Mouse (Mus musculus) inflammation-experienced regulatory T-cells, adult 6 months (primary cell): ENCODE measurements around the gene Zfp652. TPM values are rescaled to one million over a fixed set of nuclear protein-coding genes. Genes with fewer than 3 reads are reported as not detected.

Source experiments
- ATAC-seq: one replicate; pipeline ENCODE4 v1.8.0; 2017
- polyA plus RNA-seq, 3 experiments: library from polyadenylated mRNA; unstranded; fragments of 100-300 nt; shearing (Covaris generic); gene quantifications; one replicate each; pipeline ENCODE4 v1.2.1; 2017

The Zfp652 gene
- polyA plus RNA-seq, 3 experiments from 2014 or later = 5.3 to 13.4 (median 11.7) TPM

DNA sequence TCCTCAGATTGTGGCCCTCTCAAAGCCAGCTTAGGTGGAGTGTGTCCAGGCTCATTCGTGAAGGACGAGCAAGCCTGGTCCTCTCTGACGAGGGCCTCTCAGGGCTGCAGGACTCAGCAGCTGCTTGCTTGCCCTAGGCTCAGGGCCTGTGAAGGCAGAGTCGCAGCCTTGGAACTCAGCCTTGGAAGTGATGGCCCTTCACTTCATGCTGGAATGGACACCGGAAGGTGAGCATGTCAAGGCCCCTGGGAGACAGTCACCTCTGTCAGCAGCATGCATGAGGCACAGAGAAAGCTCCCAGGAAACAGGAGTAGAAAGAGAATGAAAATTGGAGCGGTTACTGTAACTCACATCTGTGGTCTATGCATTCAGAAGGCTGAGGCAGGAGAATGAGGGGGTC, 99.3 kb downstream of the Zfp652 start:
- no peak for ATAC-seq

DNA sequence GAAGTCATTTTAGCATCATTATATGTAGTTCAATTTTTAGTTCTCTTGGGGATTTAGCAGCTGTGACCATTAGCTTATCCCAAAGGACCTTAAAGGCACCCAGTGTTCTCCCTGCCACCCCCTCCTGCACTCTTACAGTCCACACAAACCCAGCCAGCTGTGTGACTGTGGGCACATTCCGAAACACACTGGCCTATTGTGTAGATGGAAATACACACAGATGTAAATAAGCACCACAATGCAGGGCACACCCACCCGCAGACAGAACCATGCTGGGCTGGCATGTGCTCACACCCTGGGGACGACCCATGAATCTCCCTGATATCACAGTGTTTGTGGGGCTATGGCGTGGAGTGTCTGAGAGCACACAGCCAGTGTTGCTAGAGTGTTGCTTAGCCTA, 99.8 kb downstream of the Zfp652 start:
- ATAC-seq = no peak

DNA sequence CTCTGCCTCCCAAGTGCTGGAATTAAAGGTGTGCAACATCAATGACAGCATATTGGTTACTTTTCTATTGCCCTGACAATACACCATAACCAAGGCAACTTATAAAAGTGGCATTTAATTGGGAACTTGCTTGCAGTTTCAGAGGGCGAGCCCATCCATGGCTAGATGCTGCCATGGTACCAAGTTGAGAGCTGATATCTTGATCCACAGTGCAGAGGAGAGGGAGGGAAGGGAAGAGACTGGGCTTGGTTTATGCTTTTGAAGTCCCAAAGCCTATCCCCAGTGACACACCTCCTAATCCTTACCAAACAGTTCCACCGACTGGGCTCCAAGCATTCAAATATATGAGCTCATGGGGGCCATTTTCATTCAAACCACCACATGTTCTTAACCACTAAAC, 101.6 kb downstream of the Zfp652 start:
- ATAC-seq = no peak

DNA sequence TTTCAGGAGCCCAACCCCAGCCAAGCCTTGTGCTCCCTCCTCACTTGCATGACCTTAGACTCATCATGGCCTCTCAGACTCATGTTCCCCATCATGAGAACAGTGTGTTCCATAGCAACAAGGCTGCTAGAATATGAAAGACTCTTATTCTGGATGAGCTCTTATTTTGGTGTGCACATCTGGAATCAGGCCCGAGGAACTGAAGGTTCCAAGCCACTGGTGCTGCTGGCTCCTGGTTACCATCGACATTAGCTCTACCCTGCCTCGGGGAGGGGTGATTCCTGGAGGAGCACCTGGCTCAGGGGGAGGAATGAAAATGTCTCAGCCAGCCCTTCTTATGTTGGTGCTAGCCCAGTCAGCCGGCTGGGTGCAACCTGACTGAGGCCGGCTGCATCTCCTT, 102.4 kb downstream of the Zfp652 start:
- no peak for ATAC-seq

DNA sequence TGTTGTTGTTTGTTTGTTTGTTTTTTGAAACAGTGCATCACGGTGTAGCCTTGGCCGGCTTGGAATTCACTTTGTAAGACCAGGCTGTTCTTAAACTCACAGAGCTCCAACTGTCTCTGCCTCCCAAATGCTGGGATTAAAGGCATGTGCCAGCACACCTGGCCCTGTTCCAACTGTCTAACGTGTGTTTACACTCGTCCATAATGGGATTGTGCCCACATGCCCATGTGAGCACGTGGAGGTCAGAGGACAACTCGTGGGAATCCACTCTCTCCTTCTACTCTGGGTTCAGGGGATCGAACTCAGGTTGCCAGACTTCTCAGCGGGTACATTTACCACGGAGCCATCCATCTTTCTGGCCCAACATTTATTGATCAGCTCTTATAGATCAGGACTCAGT, 102.9 kb downstream of the Zfp652 start:
- ATAC-seq = no peak

DNA sequence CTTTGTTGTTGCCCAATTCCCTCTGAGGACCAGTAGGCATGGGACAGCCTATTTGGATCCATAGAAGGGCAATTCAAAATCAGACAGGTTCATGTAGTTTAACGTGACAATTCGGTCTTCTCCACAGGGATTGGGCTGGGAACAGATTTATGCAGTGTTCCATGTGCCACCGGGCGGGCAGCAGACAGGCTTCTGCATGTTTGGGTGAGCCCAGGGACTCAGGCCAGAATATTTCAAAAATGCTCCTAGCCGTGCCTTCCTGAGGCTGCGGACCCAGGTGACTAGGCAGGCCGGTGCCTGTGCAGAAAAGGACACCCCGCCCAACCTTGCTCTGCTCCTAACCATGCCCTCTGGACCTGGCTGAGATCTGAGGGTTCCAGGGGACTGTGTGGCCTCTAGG, 106.7 kb downstream of the Zfp652 start:
- ATAC-seq = no peak

DNA sequence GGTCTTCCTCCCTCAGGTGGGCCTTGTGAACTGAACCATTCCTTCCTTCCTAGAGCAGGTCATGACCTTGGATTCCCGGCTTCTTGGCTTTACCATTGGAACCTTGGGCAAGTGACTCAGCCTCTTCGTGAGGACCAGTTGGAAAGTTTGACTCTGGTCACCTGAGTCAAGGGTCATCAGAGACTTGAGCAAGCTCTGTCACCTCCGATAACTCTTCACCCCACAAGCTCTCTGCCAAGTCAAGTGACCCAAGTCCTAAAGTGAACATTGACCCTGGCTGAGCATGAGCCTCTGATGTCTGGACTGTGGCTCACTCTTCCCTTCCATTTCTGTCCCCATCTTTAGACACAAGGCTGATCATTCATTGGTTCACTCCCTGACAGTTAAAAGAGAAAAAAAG, 109.0 kb downstream of the Zfp652 start:
- no peak for ATAC-seq

DNA sequence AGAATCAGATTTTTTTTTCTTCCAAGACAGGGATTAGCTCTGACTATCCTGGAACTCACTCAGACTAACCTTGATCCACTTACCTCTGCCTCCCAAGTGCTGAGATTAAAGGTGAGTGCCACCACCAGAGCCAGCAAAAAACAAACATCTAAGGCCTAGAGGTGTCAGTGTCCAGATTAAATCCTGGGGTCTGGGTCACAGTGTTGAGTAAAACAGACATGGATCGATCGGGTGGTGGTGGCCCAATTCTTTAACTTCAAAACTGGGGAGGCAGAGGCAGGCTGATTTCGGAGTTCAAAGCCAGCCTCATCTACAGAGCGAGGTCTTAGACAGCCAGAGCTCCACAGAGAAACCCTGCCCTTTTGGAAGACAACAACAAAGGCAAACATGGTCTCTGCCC, 110.0 kb downstream of the Zfp652 start:
- no peak for ATAC-seq

DNA sequence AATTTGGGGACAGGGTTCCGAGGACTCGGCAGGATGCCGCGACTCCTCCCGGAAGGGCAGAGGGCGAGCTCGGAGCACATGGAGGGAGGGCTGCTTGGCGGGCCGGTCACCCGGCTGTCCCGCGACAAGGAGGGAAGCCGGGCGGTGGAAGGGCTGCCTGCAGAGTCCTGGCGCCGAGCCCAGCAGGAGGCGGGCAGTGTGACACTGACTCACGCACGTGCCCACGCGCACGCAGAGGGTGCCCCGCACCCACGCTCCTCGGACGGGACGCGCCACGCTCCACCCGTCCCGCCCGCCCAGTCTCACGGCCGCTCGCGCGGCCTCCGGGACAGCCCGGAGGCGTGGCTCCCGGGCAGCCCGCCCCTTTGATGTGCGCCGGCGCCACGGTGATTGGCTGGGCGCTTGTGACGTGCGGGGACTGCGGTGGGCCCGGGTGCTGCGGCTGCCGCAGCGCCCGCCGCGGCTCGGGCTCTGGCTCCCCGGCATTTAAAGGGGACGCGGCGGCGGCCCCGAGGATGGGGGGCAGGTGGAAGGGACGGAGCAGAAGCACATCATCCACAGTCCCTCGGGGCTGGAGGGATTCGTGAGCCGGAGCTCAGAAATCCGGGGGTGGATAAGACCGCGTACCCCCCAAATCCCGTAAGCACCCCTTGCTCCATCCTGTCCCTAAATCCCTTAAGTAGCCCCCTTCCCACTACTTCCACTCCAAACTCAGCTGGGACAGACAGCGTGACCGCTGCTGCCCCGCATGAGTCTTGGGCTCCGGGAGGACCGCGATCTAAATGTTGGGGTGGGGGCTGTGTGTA, 111.8 kb downstream of the Zfp652 start, which contains the start of gene Phospho1:
Gene Phospho1 (plus strand): TSS at position 429 of the 806 bp plus-strand sequence.
- ATAC-seq = peak; percentile 92

DNA sequence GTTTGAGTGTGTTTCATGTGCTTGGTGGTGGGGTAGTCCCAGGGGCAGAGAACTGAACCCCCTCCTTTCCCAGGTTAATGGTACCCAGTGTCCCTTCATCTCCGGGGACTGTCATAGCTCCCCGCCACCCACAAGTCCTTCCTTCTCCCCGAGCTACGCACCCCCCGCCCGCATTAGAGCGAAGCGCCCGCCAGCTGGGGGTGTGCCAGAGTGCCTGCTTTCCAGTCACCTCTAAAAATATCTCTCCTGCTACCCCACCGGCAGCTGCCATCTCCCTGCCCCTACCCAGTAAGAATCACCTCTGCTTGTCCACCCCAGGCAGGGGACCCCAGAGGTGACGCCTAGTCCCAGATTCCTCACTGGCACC, 112.4 kb downstream of the Zfp652 start:
- ATAC-seq = no peak

DNA sequence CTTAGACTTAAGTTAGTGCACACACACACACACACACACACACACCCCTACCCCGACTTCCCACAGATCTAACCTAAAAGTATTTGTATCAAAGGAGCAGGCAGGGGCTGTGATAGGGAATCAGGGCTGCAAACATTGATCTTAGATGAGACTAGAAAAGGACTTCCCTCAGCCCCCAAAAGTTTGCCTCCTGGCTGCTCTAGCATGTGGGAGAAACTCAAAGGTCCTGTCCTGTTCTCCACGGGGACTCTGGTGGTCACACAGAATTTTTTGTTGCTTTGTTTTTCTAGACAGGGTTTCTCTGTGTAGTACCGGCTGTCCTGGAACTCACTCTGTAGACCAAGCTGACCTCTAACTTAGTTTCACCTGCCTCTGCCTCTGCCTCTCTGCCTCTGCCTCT, 113.2 kb downstream of the Zfp652 start:
- no peak for ATAC-seq

DNA sequence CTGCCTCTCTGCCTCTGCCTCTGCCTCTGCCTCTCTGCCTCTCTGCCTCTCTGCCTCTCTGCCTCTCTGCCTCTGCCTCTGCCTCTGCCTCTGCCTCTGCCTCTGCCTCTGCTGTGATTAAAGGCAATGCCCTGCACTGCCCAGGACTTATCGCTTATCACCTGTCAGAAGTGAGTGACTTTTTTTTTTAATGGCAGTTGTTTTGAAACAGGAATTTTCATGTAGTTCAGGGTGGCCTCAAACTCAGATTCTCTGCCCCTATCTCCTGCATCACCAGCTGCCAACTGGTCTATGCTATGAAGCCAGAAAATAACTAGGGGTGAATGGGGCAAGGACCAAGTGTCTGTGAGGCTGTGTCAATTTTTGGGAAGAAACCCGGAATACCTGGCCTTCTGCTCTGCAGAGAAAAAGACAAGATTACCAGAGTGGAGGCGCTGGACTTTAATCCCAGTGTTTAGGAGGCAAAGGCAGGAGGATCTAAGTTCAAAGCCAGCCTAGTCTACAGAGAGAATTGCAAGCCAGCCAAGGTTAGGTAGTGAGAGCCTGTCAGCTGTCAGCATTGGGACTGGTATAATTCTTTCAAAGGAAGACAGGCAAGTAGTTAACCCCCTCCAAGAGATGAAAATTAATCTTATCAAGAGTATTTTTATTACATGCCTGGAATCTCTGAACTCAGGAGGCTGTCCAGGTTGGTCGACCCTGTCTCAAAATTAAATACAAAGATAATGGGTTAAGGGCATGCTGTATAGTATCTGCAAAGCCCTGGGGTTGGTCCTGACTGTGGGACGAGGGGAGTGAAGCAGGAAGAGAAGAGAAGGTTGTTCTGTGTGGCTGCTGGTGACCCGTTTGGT, 114.1 kb downstream of the Zfp652 start:
- ATAC-seq = no peak

DNA sequence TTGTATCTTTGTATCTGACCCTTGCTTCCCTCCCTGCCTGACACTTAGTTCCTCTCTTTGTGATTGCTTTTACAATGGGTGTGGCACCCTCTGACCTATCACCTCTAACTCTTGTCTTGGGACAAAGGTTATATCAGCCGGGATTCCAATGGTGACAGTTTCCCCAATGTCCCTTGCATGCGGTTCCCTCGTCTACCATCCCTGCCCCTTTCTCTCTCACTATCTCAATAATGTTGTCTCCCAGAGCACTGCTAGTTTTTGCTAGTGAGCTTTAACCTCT, 114.6 kb downstream of the Zfp652 start:
- no peak for ATAC-seq

DNA sequence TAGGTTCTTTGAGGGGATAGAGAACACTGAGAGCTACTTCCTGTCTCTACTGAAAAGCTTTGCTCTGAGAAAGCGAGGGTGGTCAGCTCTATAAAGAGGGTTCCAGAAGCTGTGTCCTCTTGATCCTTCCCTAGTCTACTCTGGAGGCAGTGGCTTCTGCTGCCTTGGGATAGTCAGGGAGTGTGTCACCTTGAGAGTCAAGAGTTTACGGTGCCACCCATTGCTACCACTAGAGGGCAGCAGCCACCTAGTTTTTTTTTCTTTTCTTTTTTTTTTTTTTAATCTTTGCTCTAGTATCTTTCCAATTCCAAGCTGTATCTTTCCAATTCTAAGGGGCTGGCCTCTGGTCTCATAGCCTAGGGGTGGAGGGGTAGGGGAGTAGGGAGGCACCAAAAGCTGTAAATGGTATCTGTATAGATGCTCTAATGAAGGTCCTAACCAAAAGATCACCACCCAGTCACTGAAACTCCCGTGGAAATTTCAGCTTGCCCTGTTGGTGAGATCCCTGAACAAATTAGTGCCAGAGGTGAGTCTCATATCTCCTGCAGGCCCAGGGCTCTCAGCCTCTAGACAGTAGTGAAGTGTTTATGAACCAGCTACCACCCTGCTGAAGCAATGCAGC, 115.1 kb downstream of the Zfp652 start:
- ATAC-seq = no peak

DNA sequence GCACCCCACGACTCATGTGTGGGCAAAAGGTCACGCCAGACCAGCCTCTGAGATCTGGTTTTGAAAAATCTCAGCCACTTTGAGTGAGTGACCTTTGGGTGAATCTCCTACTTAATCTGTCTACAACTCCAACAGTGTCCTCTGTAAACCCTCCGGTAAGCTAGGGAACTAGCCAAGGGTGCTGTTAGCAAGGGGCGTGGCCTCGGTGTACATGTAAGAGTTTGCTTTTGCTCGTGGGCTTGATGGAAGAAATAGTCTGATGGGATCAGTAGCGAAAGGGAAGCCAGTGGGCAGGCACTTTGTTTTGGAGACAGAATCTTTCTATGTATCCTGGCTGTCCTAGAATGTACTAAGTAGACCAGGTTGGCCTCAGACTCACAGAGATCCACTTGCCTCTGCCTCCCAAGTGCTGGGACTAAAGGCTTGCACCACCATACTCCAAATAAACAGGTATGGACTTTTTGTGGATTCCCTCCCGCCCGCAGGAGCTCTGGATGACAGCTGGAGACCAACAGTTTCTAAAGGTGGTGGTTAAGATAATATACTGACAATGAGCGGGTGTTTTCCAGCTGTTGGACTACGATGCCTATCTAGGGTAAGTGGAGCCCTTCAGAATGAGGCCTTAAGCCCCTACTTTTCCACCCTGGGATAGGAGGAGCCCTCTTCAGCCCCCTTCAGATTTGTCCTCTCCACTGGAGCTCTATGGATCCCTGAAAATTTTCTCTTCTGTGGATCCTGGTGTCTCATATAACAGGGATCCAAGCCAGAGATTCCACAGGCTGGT, 115.9 kb downstream of the Zfp652 start:
- ATAC-seq = no peak

DNA sequence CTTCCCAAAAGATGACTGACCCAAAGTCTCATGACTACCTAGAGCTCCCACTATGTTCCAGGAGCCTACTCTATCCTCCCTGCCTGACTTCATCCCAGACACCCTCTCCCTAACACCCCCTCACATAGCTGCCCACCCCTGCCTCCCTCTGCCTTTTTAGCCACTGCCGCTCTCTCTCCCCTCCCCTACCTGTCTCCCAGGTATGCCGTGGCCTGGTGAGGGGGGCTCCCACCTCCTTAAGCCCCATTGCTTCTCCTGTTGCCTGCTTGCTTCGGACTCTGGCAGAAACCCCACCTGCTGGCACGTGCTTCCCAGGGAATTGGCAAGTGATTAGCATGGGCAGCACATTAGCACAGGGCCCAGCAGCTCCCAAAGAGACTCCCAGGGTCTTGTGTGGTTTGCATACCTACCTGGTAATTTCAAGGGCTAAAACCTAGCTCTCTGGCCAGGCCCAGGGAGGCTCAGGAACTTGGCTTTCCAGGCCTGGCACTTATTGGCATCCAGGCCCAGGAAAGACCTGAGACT, 117.1 kb downstream of the Zfp652 start:
- no peak for ATAC-seq

DNA sequence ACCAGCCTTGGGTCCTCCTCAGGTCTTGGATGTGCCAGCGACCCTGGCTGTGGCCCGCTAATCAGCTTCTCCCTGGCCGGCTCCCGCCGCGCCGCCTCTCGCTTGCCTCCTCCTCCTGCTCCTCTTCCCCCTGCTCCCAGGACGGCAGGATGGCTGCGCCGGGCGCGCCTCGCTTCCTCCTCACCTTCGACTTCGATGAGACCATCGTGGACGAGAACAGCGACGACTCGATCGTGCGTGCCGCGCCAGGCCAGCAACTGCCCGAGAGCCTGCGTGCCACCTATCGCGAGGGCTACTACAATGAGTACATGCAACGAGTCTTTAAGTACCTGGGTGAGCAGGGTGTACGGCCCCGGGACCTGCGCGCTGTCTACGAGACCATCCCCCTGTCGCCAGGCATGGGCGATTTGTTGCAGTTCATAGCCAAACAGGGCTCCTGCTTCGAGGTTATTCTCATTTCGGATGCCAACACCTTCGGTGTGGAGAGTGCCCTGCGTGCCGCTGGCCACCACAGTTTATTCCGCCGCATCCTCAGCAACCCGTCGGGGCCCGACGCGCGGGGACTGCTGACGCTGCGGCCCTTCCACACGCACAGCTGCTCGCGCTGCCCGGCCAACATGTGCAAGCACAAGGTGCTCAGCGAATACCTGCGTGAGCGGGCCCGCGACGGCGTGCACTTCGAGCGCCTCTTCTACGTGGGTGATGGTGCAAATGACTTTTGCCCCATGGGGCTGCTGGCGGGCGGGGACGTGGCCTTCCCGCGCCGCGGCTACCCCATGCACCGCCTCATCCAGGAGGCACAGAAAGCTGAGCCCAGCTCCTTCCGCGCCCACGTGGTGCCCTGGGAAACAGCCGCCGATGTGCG, 118.2 kb downstream of the Zfp652 start:
- peak; percentile 6 for ATAC-seq

DNA sequence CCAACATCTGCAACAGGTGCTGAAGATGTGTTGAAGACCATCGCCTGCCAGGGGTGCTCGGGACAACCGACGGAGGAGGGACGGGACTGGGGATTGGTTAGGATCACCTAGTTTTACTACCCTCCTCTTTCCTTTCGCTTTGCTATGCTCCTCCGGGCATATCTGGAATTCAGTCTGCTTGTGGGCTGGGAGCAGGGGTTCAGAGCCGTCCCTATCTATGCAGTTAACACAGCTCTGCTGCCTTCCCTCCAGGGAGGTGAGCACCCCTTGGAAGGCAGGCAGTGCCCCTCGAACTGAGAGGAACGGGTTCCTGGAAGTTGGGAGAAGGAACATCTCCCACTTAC, 118.8 kb downstream of the Zfp652 start:
- no peak for ATAC-seq

DNA sequence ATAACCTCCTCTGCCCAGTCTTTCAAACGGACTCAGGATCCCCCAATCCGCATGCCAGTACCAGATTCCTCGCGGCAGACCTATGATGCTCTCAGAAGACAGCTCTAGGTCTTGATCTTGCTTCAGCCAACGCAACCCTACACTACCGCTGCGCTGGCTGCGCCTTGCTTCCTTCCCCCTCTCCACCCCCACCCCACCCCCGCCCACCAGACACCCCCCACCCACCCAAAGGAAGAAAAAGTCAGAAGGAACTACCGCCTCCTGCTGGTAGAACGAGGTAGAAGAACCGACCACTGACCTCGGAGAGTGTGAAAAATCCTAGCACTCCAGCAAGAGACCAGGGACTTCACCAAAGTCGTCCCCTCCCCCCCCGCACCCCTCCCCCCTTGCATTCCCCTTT, 119.2 kb downstream of the Zfp652 start:
- no peak for ATAC-seq

DNA sequence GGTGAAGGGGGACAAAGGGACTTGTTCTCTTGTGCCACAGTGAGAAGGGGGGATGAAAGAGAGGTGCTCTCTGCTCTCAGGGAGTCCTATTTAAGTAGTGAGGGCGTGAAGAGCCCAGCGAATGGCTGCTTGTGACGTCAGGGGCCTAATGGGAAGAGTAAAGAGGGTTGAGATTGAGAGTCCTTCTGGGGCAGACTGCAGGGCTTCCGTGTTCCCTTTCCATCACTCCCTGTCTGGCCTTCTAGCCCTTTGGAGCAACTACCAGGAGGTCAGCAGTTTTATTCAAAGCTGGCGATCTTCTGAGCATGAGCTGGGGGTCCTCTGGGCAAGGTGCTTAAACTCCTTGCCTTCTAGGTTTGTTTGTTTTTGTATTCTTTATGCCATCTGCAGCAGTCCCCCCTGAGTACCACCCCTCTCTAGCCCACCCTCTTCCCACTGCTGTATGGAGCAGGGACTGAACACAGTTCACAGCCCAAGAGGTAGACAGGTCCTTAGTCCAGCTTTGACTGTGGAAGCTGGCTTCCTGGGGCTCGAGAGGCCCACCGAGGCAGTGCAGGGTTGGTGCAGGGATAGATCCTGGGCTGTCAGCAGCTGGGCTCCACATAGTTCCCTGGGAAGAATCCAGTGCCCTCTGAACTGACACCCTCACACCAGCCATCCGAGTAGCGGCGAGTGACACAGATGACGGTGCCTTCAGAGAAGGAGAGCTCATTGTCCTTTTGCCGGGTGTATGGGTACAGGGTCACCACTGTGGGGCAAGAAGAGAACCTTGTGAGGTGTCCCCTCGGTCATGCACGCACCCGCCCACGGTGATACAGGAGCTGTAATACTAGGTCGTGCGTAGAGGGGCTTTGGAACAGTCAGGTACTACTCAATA, 119.9 kb downstream of the Zfp652 start:
- ATAC-seq = no peak
